Comparison of ENCODE assay signal across 9 mouse cellular contexts in genomic region chr5:20884036-20884620, GRCm38 (mm10). TPM values are rescaled to one million over a fixed set of nuclear protein-coding genes. Genes with fewer than 3 reads are reported as not detected.
DNase-seq lines count a peak whose midpoint lies in the region; ATAC-seq and TF ChIP-seq lines count a peak whose summit lies in the region.
"Had no signal": no experiment of that assay in that cellular context is flagged by ENCODE, and none has a peak within 500 bp of the region (broad histone marks: within the 10 kb centered on the region; RNA-seq: fewer than 3 reads in every experiment).

No protein-coding gene starts in this region.

- intact Hi-C loops in heart, postnatal 25 days (cut with DNase I) = loop anchor here (5.0 to 10.0 kb wide), 5 partner anchors 68 to 821 kb away; partner anchors contain the start of genes Armc10, Ccdc146, Fam185a and Fbxl13
- intact Hi-C loops in gastrocnemius, postnatal 36 days (cut with DNase I) = loop anchor here (5.0 kb wide), 1 partner anchor 92 kb away; no protein-coding TSS in a partner anchor

- no peak for TF ChIP-seq CTCF in C2C12 (IDR thresholded peaks at IDR 0.05; ENCODE audit: control insufficient read depth, insufficient read depth, insufficient read length)

- H3K4me3 ChIP-seq in heart, embryonic 14.5 days (ENCODE audit: control insufficient read depth in 1 of 2, insufficient read depth in 1 of 2, low read depth in 1 of 2, low read length in 2 of 2) = no peak overlapping the region
- H3K4me3 ChIP-seq in C2C12 (ENCODE audit: insufficient read depth, poor library complexity, severe bottlenecking) = no peak overlapping the region
- no peak overlapping the region for H3K4me3 ChIP-seq in embryonic facial prominence, embryonic 12.5 days
- peak overlapping the region; percentile 94 for H3K4me3 ChIP-seq in liver, embryonic 15.5 days (replicated peaks)

- H3K4me2 ChIP-seq in heart, embryonic 14.5 days (ENCODE audit: low read length) = peak overlapping the region; percentile 88
- peak overlapping the region; percentile 56 for H3K4me2 ChIP-seq in embryonic facial prominence, embryonic 12.5 days (replicated peaks)
- H3K4me2 ChIP-seq in liver, embryonic 15.5 days = peak overlapping the region; percentile 86

- H3K4me1 ChIP-seq in heart, embryonic 14.5 days (ENCODE audit: control insufficient read depth in 2 of 2, insufficient read depth in 2 of 2, low read length in 2 of 2) = peaks cover 4 to 13% of the 10 kb centered on the region in 2 experiments
- peaks cover 12% of the 10 kb centered on the region for H3K4me1 ChIP-seq in embryonic facial prominence, embryonic 12.5 days
- H3K4me1 ChIP-seq in liver, embryonic 15.5 days (replicated peaks) = peaks cover 32% of the 10 kb centered on the region

- H3K9ac ChIP-seq in heart, embryonic 14.5 days (ENCODE audit: low read length) = peak overlapping the region; percentile 31; the same call in 1 of the 2 replicates
- H3K9ac ChIP-seq in embryonic facial prominence, embryonic 12.5 days = no peak overlapping the region
- H3K9ac ChIP-seq in liver, embryonic 15.5 days = peak overlapping the region; percentile 7; the same call in 1 of the 2 replicates

- peaks cover 63% of the 10 kb centered on the region for H3K79me2 ChIP-seq in C2C12 (ENCODE audit: control insufficient read depth, insufficient read depth)

- peaks cover 27% of the 10 kb centered on the region for H3K79me3 ChIP-seq in C2C12 (ENCODE audit: low read depth)

- no peak for DNase-seq in heart, postnatal 25 days (ENCODE audit: low spot score)
- DNase-seq in frontal cortex, postnatal 36 days (ENCODE audit: low spot score in 2 of 2) = no peak
- no peak for DNase-seq in gastrocnemius, postnatal 36 days
- DNase-seq in retina, postnatal 1 day = no peak
- DNase-seq: right cerebral cortex, adult 18-20 months had no signal

- no peaks in the 10 kb centered on the region for H3K27me3 ChIP-seq in heart, embryonic 14.5 days (ENCODE audit: control insufficient read depth, insufficient read depth, low read length)
- no peaks in the 10 kb centered on the region for H3K27me3 ChIP-seq in C2C12 (ENCODE audit: control insufficient read depth, insufficient read depth, insufficient read length)
- no peaks in the 10 kb centered on the region for H3K27me3 ChIP-seq in embryonic facial prominence, embryonic 12.5 days
- H3K27me3 ChIP-seq in liver, embryonic 15.5 days = no peaks in the 10 kb centered on the region

- no peak overlapping the region for H3K27ac ChIP-seq in heart, embryonic 14.5 days (replicated peaks in 1 of 2; ENCODE audit: control insufficient read depth in 1 of 2, insufficient read depth in 1 of 2, low read depth in 2 of 2, low read length in 2 of 2)
- H3K27ac ChIP-seq in embryonic facial prominence, embryonic 12.5 days = no peak overlapping the region
- H3K27ac ChIP-seq in liver, embryonic 15.5 days (replicated peaks) = peak overlapping the region; percentile 14

- no peak overlapping the region for H3ac ChIP-seq in C2C12 (ENCODE audit: control insufficient read depth, insufficient read length, low read depth)

- H3K9me3 ChIP-seq in heart, embryonic 14.5 days (ENCODE audit: control insufficient read depth, low read length) = no peaks in the 10 kb centered on the region
- H3K9me3 ChIP-seq in embryonic facial prominence, embryonic 12.5 days = no peaks in the 10 kb centered on the region
- no peaks in the 10 kb centered on the region for H3K9me3 ChIP-seq in liver, embryonic 15.5 days (replicated peaks)

- no peak for ATAC-seq in heart, embryonic 14.5 days (ENCODE audit: insufficient number of reproducible peaks, insufficient read depth, low FRiP score, low read depth)
- ATAC-seq in embryonic facial prominence, embryonic 12.5 days (ENCODE audit: insufficient number of reproducible peaks, insufficient read depth, low FRiP score, low TSS enrichment) = no peak
- ATAC-seq in liver, embryonic 15.5 days (ENCODE audit: insufficient read depth) = no peak

- H3K36me3 ChIP-seq in heart, embryonic 14.5 days (ENCODE audit: control insufficient read depth, insufficient read depth, low read length) = peaks cover 30% of the 10 kb centered on the region
- peaks cover 4% of the 10 kb centered on the region for H3K36me3 ChIP-seq in C2C12 (ENCODE audit: control insufficient read depth, insufficient read depth)
- peaks cover 8% of the 10 kb centered on the region; the same call in 1 of the 2 replicates for H3K36me3 ChIP-seq in embryonic facial prominence, embryonic 12.5 days
- peaks cover 24% of the 10 kb centered on the region for H3K36me3 ChIP-seq in liver, embryonic 15.5 days (replicated peaks)

- WGBS in heart, embryonic 14.5 days = 77% methylated on average over 4 of the region's 4 CpGs
- 74% methylated on average over 4 of the region's 4 CpGs for WGBS in embryonic facial prominence, embryonic 12.5 days
- WGBS in liver, embryonic 15.5 days (ENCODE audit: insufficient replicate concordance) = 64% methylated on average over 4 of the region's 4 CpGs

TF ChIP-seq in C2C12, 6 proteins besides CTCF, POLR2A, EP300 and RAD21:
- peak; percentile 63 for TF ChIP-seq USF1 (IDR thresholded peaks at IDR 0.05; ENCODE audit: low read depth)
- no peak for TF ChIP-seq FOSL1 (IDR thresholded peaks at IDR 0.05; ENCODE audit: insufficient read depth, low read length, poor library complexity, severe bottlenecking)
TF ChIP-seq in C2C12: peak in this region for 1.

RNA-seq across cellular contexts. Expression of gene Tmem60, which starts 2.1 kb away (rescaled TPM):
- polyA plus RNA-seq in heart, embryonic 14.5 days (2014; fragmentation: Nextera tagmentation; extraction: Ambion mirVana) = 53.3 and 56.2 TPM in 2 replicates
- 10 to 100 TPM; 23.3 to 25.0 TPM for total RNA-seq in heart, postnatal 25 days (2021)
- polyA plus RNA-seq in C2C12 (2012; fragmentation: generic; extraction: Trizol) = 11.7 TPM
- 50.9 and 52.2 TPM in 2 replicates for polyA plus RNA-seq in embryonic facial prominence, embryonic 12.5 days (2016; fragmentation: Nextera tagmentation; extraction: Ambion mirVana)
- polyA plus RNA-seq in liver, embryonic 15.5 days (2015; fragmentation: Nextera tagmentation; extraction: Ambion mirVana) = 31.6 and 36.3 TPM in 2 replicates
- 10 to 100 TPM; 13.6 to 17.6 TPM for total RNA-seq in gastrocnemius, postnatal 36 days (2021)

RNA-seq across cellular contexts. Expression of gene Phtf2, which starts 2.2 kb away (rescaled TPM):
- polyA plus RNA-seq in heart, embryonic 14.5 days (2014; fragmentation: Nextera tagmentation; extraction: Ambion mirVana) = 44.7 and 46.0 TPM in 2 replicates
- total RNA-seq in heart, postnatal 25 days (2021) = 10 to 100 TPM; 77.3 to 78.1 TPM
- 3.4 TPM for polyA plus RNA-seq in C2C12 (2012; fragmentation: generic; extraction: Trizol)
- 19.8 and 23.6 TPM in 2 replicates for polyA plus RNA-seq in embryonic facial prominence, embryonic 12.5 days (2016; fragmentation: Nextera tagmentation; extraction: Ambion mirVana)
- 4.9 and 5.2 TPM in 2 replicates for polyA plus RNA-seq in liver, embryonic 15.5 days (2015; fragmentation: Nextera tagmentation; extraction: Ambion mirVana)
- 100 to 1,000 TPM; 146 to 180 TPM for total RNA-seq in gastrocnemius, postnatal 36 days (2021)
